Mouse (Mus musculus) CD4-positive, CD25-positive, alpha-beta regulatory T cell, adult 9 weeks (primary cell): ENCODE measurements around the gene Slc24a2. TPM values are rescaled to one million over a fixed set of nuclear protein-coding genes. Genes with fewer than 3 reads are reported as not detected.

Source experiments
- polyA plus RNA-seq: library from polyadenylated mRNA; unstranded; fragments of 100-300 nt; shearing (Covaris generic); gene quantifications from one replicate; pipeline ENCODE4 v1.2.1, GENCODE M21; 2017

Gene Slc24a2
- polyA plus RNA-seq = not detected

DNA sequence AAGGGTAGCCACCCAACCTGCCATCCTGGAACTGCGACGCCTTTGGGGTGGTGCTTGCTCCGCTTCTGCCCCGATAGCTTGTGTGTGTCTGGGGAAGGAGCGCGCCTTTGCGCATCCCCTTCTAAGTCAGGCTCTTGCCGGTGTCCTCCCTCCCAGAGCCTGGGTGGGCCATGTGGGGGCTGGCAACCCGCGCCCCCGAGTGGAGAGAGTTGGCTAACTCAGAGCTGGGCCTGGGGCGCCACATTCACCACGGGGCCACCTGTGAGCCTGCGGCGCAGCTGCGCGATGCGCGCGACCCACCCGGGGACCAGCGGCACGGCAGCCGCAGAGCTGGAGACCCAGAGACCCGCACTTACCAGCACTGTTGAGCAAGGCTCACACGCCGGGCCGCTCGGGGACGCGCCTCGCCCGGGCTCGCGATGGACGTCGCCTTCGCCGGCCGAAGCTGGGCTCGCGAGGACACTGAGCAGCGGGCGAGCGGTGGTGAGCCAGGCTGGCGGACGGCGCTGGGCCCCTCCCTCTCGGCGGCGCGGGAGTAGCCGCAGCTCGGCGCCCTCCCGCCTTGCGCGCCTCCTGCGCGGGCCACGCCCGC is at the start of gene Slc24a2:
Gene Slc24a2, minus strand, starts transcription at position 518 of the 592 bp plus-strand sequence.

